Mouse (Mus musculus) cortical plate, adult 2 months (tissue): ENCODE results near the gene Cnn2.

ENCODE experiments used
- CTCF ChIP-seq: fragments of 200-500 bp; IDR thresholded peaks from 2 replicates; pipeline ENCODE4 v1.5.1; 2011; ENCODE audit warnings: mild to moderate bottlenecking, control low read depth, low read length; ENCODE audit not compliant: insufficient read depth; ENCODE audit errors: extremely low read depth
- POLR2A ChIP-seq: fragments of 200-500 bp; IDR thresholded peaks from 2 replicates; pipeline ENCODE4 v1.6.1; 2011; ENCODE audit warnings: mild to moderate bottlenecking, low read length, control low read depth; ENCODE audit not compliant: insufficient read depth; ENCODE audit errors: extremely low read depth

GRCm38 (mm10) chr10:80044087-80044486 lies 55.7 kb downstream of the Cnn2 start:
- TF ChIP-seq POLR2A (no peak), CTCF (no peak)
